Mouse (Mus musculus) adrenal gland, adult (tissue): ENCODE measurements around the gene Usp10.
A peak's percentile ranks its signal among the peaks of the same experiment; 100 is the strongest.

Experiments used
- DNase-seq, 2 experiments: peaks; one replicate each; pipeline ENCODE4 v3.0.0; 2022 to 2023; ENCODE audit warnings: low spot score in 1 of 2; ENCODE audit not compliant: inconsistent age in 2 of 2

Gene Usp10

GRCm38 (mm10) chr8:119955333-119955732, 45.2 kb downstream of the Usp10 start:
- DNase-seq, result no peak

GRCm38 (mm10) chr8:119958076-119958475, 47.9 kb downstream of the Usp10 start:
- DNase-seq, result no peak

GRCm38 (mm10) chr8:119960531-119961104, 50.5 kb downstream of the Usp10 start:
- peak; percentile 42 to 55 for DNase-seq

GRCm38 (mm10) chr8:119964859-119965258, 54.7 kb downstream of the Usp10 start:
- DNase-seq, result no peak

GRCm38 (mm10) chr8:119967435-119967834, 57.3 kb downstream of the Usp10 start:
- no peak for DNase-seq

GRCm38 (mm10) chr8:119970169-119970568, 60.0 kb downstream of the Usp10 start:
- no peak for DNase-seq

GRCm38 (mm10) chr8:119972558-119972957, 62.4 kb downstream of the Usp10 start:
- no peak for DNase-seq

GRCm38 (mm10) chr8:119978770-119979381, 68.7 kb downstream of the Usp10 start:
- DNase-seq, result peak in 1 of 2 experiments; percentile 45

GRCm38 (mm10) chr8:119981253-119981652, 71.1 kb downstream of the Usp10 start:
- peak in 1 of 2 experiments; percentile 62 for DNase-seq

GRCm38 (mm10) chr8:119984085-119984484, 73.9 kb downstream of the Usp10 start:
- peak in 1 of 2 experiments; percentile 61 for DNase-seq

- no peak for DNase-seq
Measured at GRCm38 (mm10) chr8:119986174-119986573, 76.0 kb downstream of the Usp10 start.

- peak; percentile 75 to 78 for DNase-seq
Measured at GRCm38 (mm10) chr8:119988087-119988486, 77.9 kb downstream of the Usp10 start.

- DNase-seq, result peak; percentile 63 to 72
Measured at GRCm38 (mm10) chr8:119992249-119992648, 82.1 kb downstream of the Usp10 start, which contains the start of gene Crispld2. Gene Crispld2, plus strand, starts transcription at chr8:119992438.

GRCm38 (mm10) chr8:119994114-119994513, 84.0 kb downstream of the Usp10 start:
- DNase-seq, result no peak

GRCm38 (mm10) chr8:119994556-119994955, 84.4 kb downstream of the Usp10 start:
- peak; percentile 57 to 79 for DNase-seq

- DNase-seq, result no peak
Measured at GRCm38 (mm10) chr8:119997266-119997665, 87.1 kb downstream of the Usp10 start.

GRCm38 (mm10) chr8:120000461-120000860, 90.3 kb downstream of the Usp10 start:
- DNase-seq, result peak; percentile 58 to 87

GRCm38 (mm10) chr8:120001712-120002111, 91.6 kb downstream of the Usp10 start:
- peak; percentile 74 to 89 for DNase-seq

GRCm38 (mm10) chr8:120002348-120002747, 92.2 kb downstream of the Usp10 start:
- DNase-seq, result peak in 1 of 2 experiments; percentile 76

GRCm38 (mm10) chr8:120004154-120004702, 94.1 kb downstream of the Usp10 start:
- peak; percentile 94 for DNase-seq

- DNase-seq, result no peak
Measured at GRCm38 (mm10) chr8:120004705-120005381, 94.7 kb downstream of the Usp10 start.

GRCm38 (mm10) chr8:120006645-120007160, 96.5 kb downstream of the Usp10 start:
- DNase-seq, result no peak
